Mouse (Mus musculus): ENCODE results near the gene Tmem219. TPM values are rescaled to one million over a fixed set of nuclear protein-coding genes. Genes with fewer than 3 reads are reported as not detected.

Tmem219 gene
- polyA plus RNA-seq, 1 experiment from 2014 or later = 27.0 TPM

DNA sequence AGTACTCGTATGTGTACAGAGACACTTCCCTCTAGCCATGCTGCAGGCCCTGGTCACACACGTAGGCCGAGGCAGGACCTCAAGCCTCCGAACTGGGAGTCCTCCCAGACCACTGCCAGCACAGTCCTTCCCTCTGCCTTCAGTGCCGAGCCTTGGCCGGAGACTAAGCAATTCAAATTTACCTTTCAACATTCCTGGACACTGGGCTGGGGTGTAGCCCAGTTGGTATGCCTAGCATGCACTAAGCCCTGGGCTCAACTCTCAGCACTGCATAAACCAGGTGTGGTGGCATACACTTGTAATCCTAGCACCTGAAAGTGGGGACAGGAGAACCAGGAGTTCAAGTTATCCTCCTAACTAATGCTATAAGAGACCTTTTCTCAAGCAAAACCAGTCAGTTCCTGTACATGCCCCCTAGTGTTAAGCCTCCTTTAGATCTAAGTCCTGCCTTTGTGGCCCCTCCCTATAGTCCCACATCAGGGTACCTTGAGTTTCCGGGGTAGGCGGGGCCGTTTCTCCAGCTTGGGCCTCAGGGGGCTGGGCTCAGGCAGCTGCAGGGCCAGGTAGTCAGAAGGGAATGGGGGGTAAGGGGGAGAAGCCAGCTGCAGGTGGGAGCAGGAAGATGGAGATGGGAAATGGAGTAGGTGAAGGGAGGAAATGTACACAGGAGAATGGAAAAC, 65.8 kb downstream of the Tmem219 start:
- H3K9ac ChIP-seq = no peak overlapping the region
- no peaks in the 10 kb centered on the region for H3K9me3 ChIP-seq
- 72% methylated on average over 9 of the region's 9 CpGs for WGBS
- no peak overlapping the region for H3K4me2 ChIP-seq (replicated peaks)
- ATAC-seq (ENCODE audit: low FRiP score, low read depth) = no peak
- H3K27ac ChIP-seq = no peak overlapping the region
- no peak overlapping the region for H3K4me3 ChIP-seq
- peaks cover 9% of the 10 kb centered on the region for H3K4me1 ChIP-seq
- H3K36me3 ChIP-seq = peaks cover 81% of the 10 kb centered on the region
- H3K27me3 ChIP-seq = no peaks in the 10 kb centered on the region

DNA sequence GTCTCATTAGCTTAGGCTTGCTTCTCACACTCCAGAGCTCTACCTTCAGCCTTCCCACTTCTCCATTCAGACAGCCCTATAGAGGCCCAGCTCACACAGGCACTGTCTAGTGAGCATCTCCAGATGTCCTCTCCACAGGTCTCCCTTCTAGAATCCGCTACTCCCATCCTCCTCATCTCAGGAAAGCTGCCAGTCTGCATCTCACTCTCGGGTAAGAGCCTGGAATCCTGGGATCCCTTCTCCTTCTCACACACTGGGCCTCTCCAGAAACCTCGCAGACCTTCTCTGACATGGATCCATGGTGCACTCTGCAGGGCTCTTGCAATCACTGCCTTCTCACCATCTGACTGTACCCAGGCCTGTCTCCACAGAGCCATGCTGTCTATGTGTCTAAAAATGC, 67.1 kb downstream of the Tmem219 start:
- H3K27me3 ChIP-seq = peaks cover 7% of the 10 kb centered on the region
- no peak overlapping the region for H3K4me3 ChIP-seq
- H3K27ac ChIP-seq = no peak overlapping the region
- peaks cover 84% of the 10 kb centered on the region for H3K36me3 ChIP-seq
- no peak for ATAC-seq (ENCODE audit: low FRiP score, low read depth)
- H3K4me2 ChIP-seq (replicated peaks) = no peak overlapping the region
- 86% methylated on average over 3 of the region's 3 CpGs for WGBS
- no peaks in the 10 kb centered on the region for H3K9me3 ChIP-seq
- H3K9ac ChIP-seq = no peak overlapping the region
- peaks cover 2% of the 10 kb centered on the region for H3K4me1 ChIP-seq

DNA sequence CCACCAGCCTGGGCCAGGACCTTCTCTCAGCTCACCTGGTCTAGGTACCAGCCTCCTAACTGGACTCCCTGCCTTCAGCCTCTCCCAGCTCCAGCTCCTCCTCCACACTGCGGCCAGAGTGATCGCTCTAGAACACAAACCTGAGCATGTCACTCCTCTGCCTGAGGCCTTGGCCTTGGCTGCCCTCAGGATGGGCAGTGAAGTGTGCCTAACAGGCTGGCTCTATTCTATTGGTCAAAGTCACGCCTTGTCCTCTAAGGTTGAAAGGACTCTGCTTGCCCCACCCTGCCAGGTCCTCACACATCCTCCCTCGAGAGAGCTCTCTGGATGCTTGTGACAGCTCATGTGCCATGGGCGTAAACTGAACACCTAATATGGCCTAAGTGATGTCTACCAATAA, 69.3 kb downstream of the Tmem219 start:
- WGBS = 95% methylated on average over 5 of the region's 5 CpGs
- Histone ChIP-seq H3K9ac (no peak overlapping the region), H3K27ac (no peak overlapping the region), H3K4me2 (replicated peaks) (no peak overlapping the region), H3K4me1 (peaks cover 6% of the 10 kb centered on the region), H3K27me3 (peaks cover 28% of the 10 kb centered on the region), H3K4me3 (no peak overlapping the region), H3K36me3 (peaks cover 70% of the 10 kb centered on the region), H3K9me3 (no peaks in the 10 kb centered on the region)
- no peak for ATAC-seq (ENCODE audit: low FRiP score, low read depth)

DNA sequence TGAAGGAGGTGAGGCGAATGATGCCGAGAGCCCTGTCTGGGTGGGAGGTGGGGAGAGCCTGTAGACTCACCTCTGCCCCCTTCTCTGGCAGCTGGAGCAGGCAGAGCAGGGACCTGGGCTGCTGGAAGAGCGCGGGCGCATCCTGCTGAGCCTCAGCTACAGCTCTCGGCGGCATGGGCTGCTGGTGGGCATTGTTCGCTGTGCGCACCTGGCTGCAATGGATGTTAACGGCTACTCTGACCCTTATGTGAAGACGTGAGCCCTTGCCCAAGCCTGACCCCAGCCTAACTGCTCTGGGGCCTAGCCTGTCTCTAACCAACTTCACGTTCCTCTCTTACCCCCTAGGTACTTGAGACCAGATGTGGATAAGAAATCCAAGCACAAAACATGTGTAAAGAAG, 71.5 kb downstream of the Tmem219 start:
- Histone ChIP-seq H3K36me3 (peaks cover 47% of the 10 kb centered on the region), H3K27me3 (peaks cover 46% of the 10 kb centered on the region), H3K4me1 (peaks cover 20% of the 10 kb centered on the region), H3K9me3 (no peaks in the 10 kb centered on the region), H3K4me3 (no peak overlapping the region), H3K4me2 (replicated peaks) (no peak overlapping the region), H3K9ac (no peak overlapping the region; the same call in 1 of the 2 replicates), H3K27ac (no peak overlapping the region)
- 37% methylated on average over 12 of the region's 12 CpGs for WGBS
- ATAC-seq (ENCODE audit: low FRiP score, low read depth) = no peak

DNA sequence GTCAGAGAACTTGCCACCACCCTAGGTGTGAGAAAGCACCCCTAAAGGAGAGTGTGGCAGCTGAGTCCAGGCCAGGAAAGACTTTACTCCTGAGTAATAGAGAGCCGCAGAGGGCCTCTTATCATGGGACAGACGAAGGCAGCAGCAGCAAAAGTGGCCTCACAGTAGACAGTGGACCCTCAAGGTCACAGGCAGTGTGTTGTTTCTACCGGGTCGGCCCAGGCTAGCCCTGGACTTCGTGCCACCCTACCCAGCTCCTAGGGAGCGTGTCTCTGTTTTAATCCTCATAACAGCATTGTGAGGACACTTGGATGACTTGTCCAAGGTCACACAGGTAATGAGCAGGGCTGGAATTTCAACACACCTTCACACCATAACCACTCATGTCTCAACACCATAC, 72.6 kb downstream of the Tmem219 start:
- WGBS = 85% methylated on average over 6 of the region's 6 CpGs
- H3K4me1 ChIP-seq = peaks cover 20% of the 10 kb centered on the region
- H3K9me3 ChIP-seq = no peaks in the 10 kb centered on the region
- H3K27ac ChIP-seq = no peak overlapping the region
- no peak for ATAC-seq (ENCODE audit: low FRiP score, low read depth)
- peaks cover 37% of the 10 kb centered on the region for H3K36me3 ChIP-seq
- H3K9ac ChIP-seq = no peak overlapping the region
- no peak overlapping the region for H3K4me3 ChIP-seq
- peaks cover 46% of the 10 kb centered on the region for H3K27me3 ChIP-seq
- H3K4me2 ChIP-seq (replicated peaks) = no peak overlapping the region

DNA sequence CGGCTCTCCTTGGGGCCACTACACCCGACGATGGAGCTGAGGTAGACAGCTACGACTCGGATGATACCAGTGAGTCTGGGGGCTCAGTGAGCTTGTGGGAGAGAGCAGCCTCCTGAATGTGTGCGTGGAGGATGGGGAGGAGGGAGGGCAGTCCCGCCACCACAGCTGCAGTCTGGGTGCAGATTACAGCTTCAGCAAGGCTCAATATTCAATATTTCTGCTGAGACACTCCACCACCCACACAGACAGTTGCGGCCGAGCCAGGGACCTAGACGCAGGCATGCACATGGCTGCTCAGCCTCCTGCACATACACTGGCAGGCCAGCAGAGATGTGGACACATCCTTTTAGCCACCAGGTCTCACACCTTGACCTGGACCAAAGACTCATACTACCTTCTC, 73.9 kb downstream of the Tmem219 start:
- Histone ChIP-seq H3K9ac (peak overlapping the region; percentile 70), H3K36me3 (peaks cover 23% of the 10 kb centered on the region), H3K4me1 (peaks cover 20% of the 10 kb centered on the region), H3K27me3 (peaks cover 46% of the 10 kb centered on the region), H3K4me3 (peak overlapping the region; percentile 59), H3K27ac (no peak overlapping the region), H3K9me3 (no peaks in the 10 kb centered on the region), H3K4me2 (replicated peaks) (peak overlapping the region; percentile 99)
- 20% methylated on average over 10 of the region's 10 CpGs for WGBS
- ATAC-seq (ENCODE audit: low FRiP score, low read depth) = no peak

DNA sequence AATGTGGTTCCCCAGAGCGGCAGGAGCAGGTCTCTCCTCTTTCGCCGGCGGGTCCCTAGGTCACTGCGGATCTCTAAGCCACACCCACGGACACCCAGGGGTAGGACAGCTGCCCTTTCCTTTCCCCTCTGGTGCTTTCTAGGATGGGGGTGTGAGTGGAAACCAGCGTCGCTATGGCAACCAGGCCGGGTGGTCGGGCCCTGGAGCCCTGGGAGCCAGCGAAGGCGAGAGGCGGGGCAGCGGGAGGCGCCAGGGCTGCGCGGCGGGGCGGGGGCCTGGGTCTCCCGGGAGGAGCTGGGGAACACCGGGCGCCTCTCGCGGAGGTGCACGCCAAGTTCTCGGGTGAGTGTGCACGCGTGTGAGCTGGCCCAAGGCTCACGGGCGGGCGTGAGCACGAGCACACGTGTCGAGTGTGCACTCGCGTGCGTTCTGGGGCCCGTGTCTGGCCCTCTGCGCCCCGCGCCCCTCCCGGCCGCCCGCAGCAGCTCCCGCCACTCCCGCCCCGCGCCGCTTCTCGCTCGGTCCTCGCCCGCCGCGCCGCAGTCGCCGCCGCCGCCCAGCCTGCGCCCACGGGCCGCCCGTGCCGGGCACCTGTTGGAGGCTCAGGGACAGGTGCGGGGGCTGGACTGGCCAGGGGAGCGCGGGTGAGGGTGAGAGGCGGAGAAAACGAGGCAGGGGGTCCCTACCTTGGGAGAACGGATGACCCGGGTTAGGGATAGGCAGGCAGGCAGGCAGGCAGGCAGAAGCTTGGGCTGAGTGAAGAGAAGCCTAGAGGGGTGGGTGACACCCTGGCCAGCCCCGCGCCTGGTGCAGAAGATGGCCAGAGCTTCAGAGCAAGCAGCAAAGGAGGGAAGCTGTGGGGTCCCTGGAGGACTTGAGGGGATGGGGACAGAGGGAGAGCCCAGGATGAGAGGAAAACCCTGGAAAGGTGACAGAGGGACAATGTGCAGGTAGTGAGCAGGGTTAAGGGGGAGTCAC, 75.0 kb downstream of the Tmem219 start:
- Histone ChIP-seq H3K9me3 (no peaks in the 10 kb centered on the region), H3K9ac (peak overlapping the region; percentile 70), H3K4me3 (peak overlapping the region; percentile 59), H3K36me3 (peaks cover 12% of the 10 kb centered on the region), H3K27me3 (peaks cover 46% of the 10 kb centered on the region), H3K4me2 (replicated peaks) (peak overlapping the region; percentile 99), H3K4me1 (peaks cover 20% of the 10 kb centered on the region), H3K27ac (no peak overlapping the region)
- peak; percentile 49; the same call in 1 of the 2 replicates for ATAC-seq (ENCODE audit: low FRiP score, low read depth)
- WGBS = 1% methylated on average over 54 of the region's 74 CpGs

DNA sequence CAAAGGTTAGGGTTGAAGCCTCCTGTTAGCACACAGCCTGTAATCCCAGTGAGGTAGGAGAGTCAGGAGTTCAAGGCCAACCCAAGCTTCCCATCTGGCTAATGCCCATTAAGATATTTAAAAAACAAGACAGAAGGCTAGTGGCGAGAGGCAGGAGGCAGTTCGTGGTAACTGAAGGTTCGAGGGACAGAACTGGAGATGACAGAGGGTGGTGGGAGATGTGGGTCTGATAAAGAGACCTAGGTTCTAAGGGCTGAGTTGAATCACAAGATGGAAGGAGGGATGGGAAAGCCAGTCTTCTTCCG, 75.6 kb downstream of the Tmem219 start, which contains the start of gene Doc2a:
Gene Doc2a (plus strand): TSS at position 301 of the 305 bp plus-strand sequence.
- Histone ChIP-seq H3K4me1 (peaks cover 20% of the 10 kb centered on the region), H3K27ac (no peak within 1 kb of the TSS), H3K9me3 (no peaks in the 10 kb centered on the region), H3K4me2 (replicated peaks) (peak within 1 kb of the TSS; percentile 99), H3K4me3 (peak within 1 kb of the TSS; percentile 59), H3K36me3 (peaks cover 6% of the 10 kb centered on the region), H3K27me3 (peaks cover 46% of the 10 kb centered on the region), H3K9ac (peak within 1 kb of the TSS; percentile 70)
- 23% methylated on average over 4 of the region's 4 CpGs for WGBS
- ATAC-seq (ENCODE audit: low FRiP score, low read depth) = no peak

DNA sequence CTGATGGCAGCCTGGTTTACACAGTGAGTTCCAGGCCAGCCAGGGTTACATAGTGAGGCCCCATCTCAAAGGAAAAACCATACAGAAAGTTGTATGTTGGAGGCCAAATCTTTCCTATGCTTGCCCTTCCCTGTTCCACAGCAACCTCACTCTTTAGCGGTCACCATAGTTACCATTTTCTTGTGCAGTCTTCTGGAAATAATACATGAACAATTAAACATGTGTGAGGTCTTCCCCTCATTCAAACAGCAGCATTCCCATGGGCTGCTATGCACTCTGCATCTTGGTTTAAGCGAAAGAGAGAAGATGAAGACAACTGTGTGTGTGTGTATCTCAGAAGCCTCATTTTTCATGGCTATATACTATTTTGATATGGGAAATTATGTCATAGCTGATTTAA, 77.2 kb downstream of the Tmem219 start:
- H3K4me2 ChIP-seq (replicated peaks) = no peak overlapping the region
- ATAC-seq (ENCODE audit: low FRiP score, low read depth) = no peak
- no peak overlapping the region for H3K27ac ChIP-seq
- H3K36me3 ChIP-seq = no peaks in the 10 kb centered on the region
- H3K9ac ChIP-seq = no peak overlapping the region
- H3K27me3 ChIP-seq = peaks cover 38% of the 10 kb centered on the region
- H3K9me3 ChIP-seq = no peaks in the 10 kb centered on the region
- no peak overlapping the region for H3K4me3 ChIP-seq
- 92% methylated on average over 2 of the region's 2 CpGs for WGBS
- peaks cover 20% of the 10 kb centered on the region for H3K4me1 ChIP-seq

DNA sequence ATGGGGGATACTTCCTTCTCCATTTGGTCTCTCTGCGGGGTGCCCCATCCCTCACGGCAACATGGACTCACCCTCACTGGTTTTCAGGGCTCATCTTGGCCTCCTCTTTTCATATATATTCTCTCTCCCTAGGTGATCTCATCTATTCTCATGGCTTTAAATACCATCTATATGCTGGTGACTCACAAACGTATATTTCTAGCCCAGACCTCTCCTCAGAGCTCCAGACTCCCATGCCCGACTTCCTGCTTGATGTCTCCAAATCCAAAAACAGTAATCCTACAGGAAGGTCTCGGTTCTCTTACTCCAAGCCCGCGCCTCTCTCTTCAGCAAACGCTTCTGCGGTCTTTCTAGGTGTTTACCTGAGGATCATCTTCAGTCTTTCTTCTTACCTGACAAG, 79.4 kb downstream of the Tmem219 start:
- Histone ChIP-seq H3K27ac (no peak overlapping the region), H3K9ac (no peak overlapping the region), H3K4me1 (peaks cover 12% of the 10 kb centered on the region), H3K4me2 (replicated peaks) (no peak overlapping the region), H3K4me3 (no peak overlapping the region), H3K27me3 (peaks cover 16% of the 10 kb centered on the region), H3K36me3 (no peaks in the 10 kb centered on the region), H3K9me3 (no peaks in the 10 kb centered on the region)
- no peak for ATAC-seq (ENCODE audit: low FRiP score, low read depth)
- 80% methylated on average over 9 of the region's 9 CpGs for WGBS

Measured in limb, embryonic 13.5 days (tissue).